Mouse (Mus musculus): ENCODE data around the gene Flna. TPM values are rescaled to one million over a fixed set of nuclear protein-coding genes. Genes with fewer than 3 reads are reported as not detected.

The Flna gene
- 352 TPM for polyA plus RNA-seq (2017; shearing (Covaris generic))

DNA sequence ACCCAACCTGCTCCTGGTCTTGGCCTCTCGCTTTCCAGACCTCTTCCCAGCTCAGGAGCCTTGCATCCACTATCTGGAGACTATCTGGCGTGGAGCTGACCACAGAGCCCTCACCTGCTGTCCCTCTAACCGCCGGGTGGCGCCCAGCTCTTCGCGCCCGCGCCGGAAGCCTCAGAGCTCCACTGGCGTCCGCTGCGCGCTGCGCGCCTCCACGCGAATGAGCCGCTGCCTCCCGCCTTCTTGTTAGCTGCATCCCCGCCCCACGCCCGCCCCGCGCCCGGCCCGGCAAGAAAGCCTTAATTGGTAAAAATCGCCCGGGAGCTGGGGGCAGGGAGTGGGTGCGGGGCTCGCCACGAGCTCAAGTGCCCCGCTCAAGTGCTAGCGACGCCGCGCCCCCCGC lies at the start of gene Flna:
Gene Flna, minus strand, starts transcription at position 206 of the 400 bp plus-strand sequence.

DNA sequence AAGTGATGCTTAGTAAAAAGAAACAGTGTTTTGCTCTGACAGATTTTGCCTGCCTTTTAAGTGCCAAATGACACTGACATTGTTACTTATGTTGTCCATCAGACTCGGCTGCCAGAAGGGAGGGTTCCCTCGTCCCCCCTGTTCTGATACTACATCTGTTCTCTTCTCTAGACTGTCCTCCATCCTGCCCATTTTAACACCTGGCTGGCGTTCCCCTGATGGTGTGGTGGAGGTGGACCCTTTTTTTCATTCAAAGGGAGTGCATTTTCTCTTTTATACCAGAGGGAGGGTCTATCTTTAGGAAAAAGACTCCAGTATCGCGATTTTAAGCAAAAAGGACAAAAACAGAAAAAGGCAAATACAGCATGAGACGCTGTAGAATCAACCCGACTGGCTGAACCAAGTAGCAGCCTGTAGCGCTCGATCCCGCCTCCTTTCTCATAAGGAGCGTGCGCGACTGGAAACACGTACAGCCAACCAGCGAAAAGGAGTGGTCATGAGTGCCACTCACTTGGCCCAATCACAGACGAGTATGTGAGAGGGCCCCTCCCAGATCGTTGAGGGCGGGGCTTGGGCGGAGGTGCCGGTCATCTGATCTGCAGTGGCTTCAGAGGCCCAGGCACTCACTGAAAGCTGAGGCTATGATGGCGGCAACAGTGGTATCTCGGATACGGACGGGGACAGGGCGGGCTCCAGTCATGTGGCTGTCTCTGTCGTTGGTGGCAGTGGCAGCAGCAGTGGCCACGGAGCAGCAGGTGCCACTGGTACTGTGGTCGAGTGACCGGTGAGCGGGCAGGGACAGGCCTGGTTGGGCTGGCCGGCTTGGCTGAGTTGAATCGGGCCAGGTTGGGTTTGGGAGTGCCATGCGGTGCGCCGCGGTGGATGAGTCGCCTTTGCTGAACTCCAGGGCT lies 47.2 kb upstream of the Flna start, which contains the start of gene Atp6ap1:
Gene Atp6ap1, plus strand, starts transcription at position 560 of the 911 bp plus-strand sequence.

DNA sequence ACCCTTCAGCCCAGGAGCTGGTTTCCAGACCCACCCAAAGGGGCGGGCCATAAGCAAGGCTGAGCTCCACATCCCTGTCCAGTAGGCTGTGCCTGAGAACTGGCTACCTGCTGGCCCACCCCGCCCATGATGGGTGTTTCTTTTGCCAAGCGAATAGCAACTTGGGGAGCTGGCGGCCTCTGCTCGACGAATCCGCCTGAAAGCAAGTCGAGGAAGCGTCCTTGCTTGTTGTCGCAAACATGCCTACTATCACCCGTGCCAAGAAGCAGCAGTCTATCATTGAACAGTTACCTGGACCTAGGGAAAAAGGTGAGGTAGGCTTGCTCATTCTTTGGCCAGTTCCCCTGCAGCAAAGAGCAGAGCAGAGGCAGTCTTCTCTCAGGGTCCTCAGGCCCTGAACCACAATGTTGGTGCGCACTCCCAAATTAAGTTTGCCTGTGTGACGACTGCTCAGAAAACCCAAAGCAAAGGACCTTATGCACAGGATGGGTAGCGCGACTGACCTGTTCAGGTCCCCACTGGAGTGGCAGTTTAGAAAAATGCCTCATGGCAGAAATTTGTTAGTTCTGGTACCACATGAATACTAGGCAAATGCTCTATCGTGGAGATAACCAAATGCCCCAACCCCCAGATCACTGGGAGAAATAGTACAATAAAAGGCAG lies 32.2 kb upstream of the Flna start, which contains the start of the genes Taz and Dnase1l1:
Gene Taz, plus strand, starts transcription at position 181 of the 663 bp plus-strand sequence.
Gene Dnase1l1, minus strand, starts transcription at position 606 of the 663 bp plus-strand sequence.

DNA sequence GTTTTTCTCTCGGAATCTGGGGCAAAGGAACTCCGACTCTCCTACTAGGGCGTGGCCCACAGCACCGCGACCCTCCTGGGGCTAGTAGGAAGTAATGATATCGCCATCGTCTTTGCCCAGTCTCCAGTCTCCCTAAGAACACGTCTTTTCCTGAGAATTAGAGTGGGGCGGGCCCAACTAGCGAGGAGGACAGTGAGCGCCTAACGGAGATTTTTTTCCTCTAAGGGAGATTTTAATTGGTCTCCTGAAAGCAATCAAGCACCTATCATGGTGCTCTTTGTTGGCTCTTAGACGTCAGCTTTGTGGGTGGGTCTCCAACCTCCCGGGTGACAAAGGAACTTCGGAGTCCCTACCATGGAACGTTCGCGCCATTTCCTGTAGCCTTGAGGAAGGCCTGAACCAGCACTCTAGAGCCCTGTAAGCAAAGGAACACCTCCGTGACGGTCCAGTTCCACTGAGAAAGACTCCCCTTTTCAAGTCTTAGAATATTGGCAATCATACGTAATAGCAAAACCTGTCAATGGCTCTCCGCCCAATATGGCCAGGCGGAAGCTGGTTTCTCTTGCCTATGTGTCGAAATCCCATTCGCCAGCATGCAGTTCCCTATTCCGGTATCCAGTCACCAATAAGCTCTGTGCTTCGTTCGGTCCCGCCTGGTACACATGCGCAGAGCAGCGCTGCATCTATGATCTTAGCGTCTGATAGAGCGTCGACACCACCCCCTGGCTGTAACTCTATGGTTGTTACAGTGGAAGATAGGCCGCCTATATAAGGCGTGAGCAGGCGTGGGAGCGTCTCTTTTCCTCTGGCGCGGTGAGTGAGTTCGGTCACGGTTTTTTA lies 20.7 kb upstream of the Flna start, which contains the start of gene Rpl10:
Gene Rpl10, plus strand, starts transcription at position 751 of the 840 bp plus-strand sequence.

GRCm38 (mm10) chrX:74254153-74254887 lies 4.7 kb upstream of the Flna start, which contains the start of gene Emd:
TSS of gene Emd (plus strand) at chrX:74254687.

DNA sequence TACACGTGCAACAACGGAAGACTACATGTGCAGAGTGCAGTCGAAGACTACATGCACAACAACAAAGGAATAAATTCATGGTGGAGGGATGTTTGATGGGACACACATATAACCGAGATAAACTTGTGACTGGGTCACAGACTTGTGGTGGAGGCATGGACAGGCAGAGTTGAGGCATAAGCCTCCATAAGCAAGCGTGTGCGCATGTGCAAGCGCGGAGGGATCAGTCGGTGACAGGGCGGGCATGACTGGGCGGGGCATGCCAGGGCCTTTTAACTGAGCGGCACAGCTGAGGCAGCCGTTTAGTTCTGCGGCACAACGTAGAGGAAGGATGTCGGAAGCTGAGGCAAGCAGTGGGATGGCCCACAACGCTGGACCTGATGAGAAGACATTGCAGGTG lies 72.7 kb downstream of the Flna start, which contains the start of gene Tktl1:
Gene Tktl1, plus strand, starts transcription at position 301 of the 400 bp plus-strand sequence.

Other genes starting within 250 kb of the Flna start
- gene Irak1, start 225.9 kb downstream of the Flna start, polyA plus RNA-seq (2017; shearing (Covaris generic)), result 38.8 TPM
- not detected for gene Opn1mw, start 122.4 kb downstream of the Flna start, polyA plus RNA-seq (2017; shearing (Covaris generic))
- 46.0 TPM for gene Mecp2, start 114.5 kb downstream of the Flna start, polyA plus RNA-seq (2017; shearing (Covaris generic))
- gene Tex28, start 82.0 kb downstream of the Flna start, polyA plus RNA-seq (2017; shearing (Covaris generic)), result not detected
- 2.4 TPM for gene Tktl1, start 72.6 kb downstream of the Flna start, polyA plus RNA-seq (2017; shearing (Covaris generic))
- 63.3 TPM for gene Emd, start 4.9 kb upstream of the Flna start, polyA plus RNA-seq (2017; shearing (Covaris generic))
- 85.1 TPM for gene Rpl10, start 21.0 kb upstream of the Flna start, polyA plus RNA-seq (2017; shearing (Covaris generic))
- gene Taz, start 32.1 kb upstream of the Flna start, polyA plus RNA-seq (2017; shearing (Covaris generic)), result 180 TPM
- 26.0 TPM for gene Dnase1l1, start 32.5 kb upstream of the Flna start, polyA plus RNA-seq (2017; shearing (Covaris generic))
- 197 TPM for gene Atp6ap1, start 47.3 kb upstream of the Flna start, polyA plus RNA-seq (2017; shearing (Covaris generic))
- gene Gdi1, start 55.2 kb upstream of the Flna start, polyA plus RNA-seq (2017; shearing (Covaris generic)), result 335 TPM
- 60.5 TPM for gene Fam50a, start 63.2 kb upstream of the Flna start, polyA plus RNA-seq (2017; shearing (Covaris generic))
- gene Plxna3, start 79.2 kb upstream of the Flna start, polyA plus RNA-seq (2017; shearing (Covaris generic)), result 6.8 TPM
- 57.9 TPM for gene Lage3, start 103.8 kb upstream of the Flna start, polyA plus RNA-seq (2017; shearing (Covaris generic))
- 65.9 TPM for gene Ubl4a, start 123.4 kb upstream of the Flna start, polyA plus RNA-seq (2017; shearing (Covaris generic))
- 48.1 TPM for gene Slc10a3, start 123.5 kb upstream of the Flna start, polyA plus RNA-seq (2017; shearing (Covaris generic))
- gene Fam3a, start 143.5 kb upstream of the Flna start, polyA plus RNA-seq (2017; shearing (Covaris generic)), result 41.3 TPM
- 60.3 TPM for gene Ikbkg, start 143.5 kb upstream of the Flna start, polyA plus RNA-seq (2017; shearing (Covaris generic))
- gene G6pdx, start 179.4 kb upstream of the Flna start, polyA plus RNA-seq (2017; shearing (Covaris generic)), result 64.2 TPM
- not detected for gene Gm6880, start 231.6 kb upstream of the Flna start, polyA plus RNA-seq (2017; shearing (Covaris generic))